Mouse (Mus musculus) heart, embryonic 15.5 days (tissue): Measurements from ENCODE around the gene Cldn22. TPM values are rescaled to one million over a fixed set of nuclear protein-coding genes. Genes with fewer than 3 reads are reported as not detected.
A peak's percentile ranks its signal among the peaks of the same experiment; 100 is the strongest.

Source experiments
- ATAC-seq: fragments of 200-750 bp; cut with Nextera tagmentation; replicated peaks from 2 replicates; pipeline ENCODE4 v1.8.0; 2017; ENCODE audit warnings: low read depth, moderate TSS enrichment; ENCODE audit not compliant: insufficient number of reproducible peaks, insufficient read depth, low FRiP score
- H3K27ac ChIP-seq: fragments of 300-500 bp; sonication (generic); 2 replicates; pipeline ENCODE4 v1.5.1; 2015; ENCODE audit warnings: mild to moderate bottlenecking, inconsistent platforms
- H3K27me3 ChIP-seq: fragments of 300-500 bp; sonication (generic); 2 replicates; pipeline ENCODE4 v1.6.1; 2015; ENCODE audit warnings: inconsistent platforms
- H3K36me3 ChIP-seq: fragments of 300-500 bp; sonication (generic); 2 replicates; pipeline ENCODE4 v1.6.1; 2015; ENCODE audit warnings: mild to moderate bottlenecking, inconsistent platforms
- H3K4me1 ChIP-seq: fragments of 300-500 bp; sonication (generic); replicated peaks from 2 replicates; pipeline ENCODE4 v1.6.1; 2015; ENCODE audit warnings: inconsistent platforms
- H3K4me2 ChIP-seq: fragments of 300-500 bp; sonication (generic); 2 replicates; pipeline ENCODE4 v1.6.1; 2015; ENCODE audit warnings: inconsistent platforms, mild to moderate bottlenecking, moderate library complexity
- H3K4me3 ChIP-seq: fragments of 300-500 bp; sonication (generic); 2 replicates; pipeline ENCODE4 v1.5.1; 2015; ENCODE audit warnings: mild to moderate bottlenecking, inconsistent platforms
- H3K9ac ChIP-seq: fragments of 300-500 bp; sonication (generic); 2 replicates; pipeline ENCODE4 v1.6.1; 2015; ENCODE audit warnings: mild to moderate bottlenecking, inconsistent platforms
- H3K9me3 ChIP-seq: fragments of 300-500 bp; sonication (generic); replicated peaks from 2 replicates; pipeline ENCODE4 v1.6.1; 2016; ENCODE audit warnings: inconsistent platforms
- WGBS: fragments of 180-500 bp; shearing (Covaris S2); methylation state at CpG from one replicate; pipeline ENCODE4 v1.1.7; 2015; ENCODE audit warnings: mixed read lengths; 5-methylcytosine and 5-hydroxymethylcytosine counted together
- polyA plus RNA-seq: library from polyadenylated mRNA; unstranded; fragments of >200 nt; fragmentation: Nextera tagmentation; extraction: Ambion mirVana; gene quantifications from 2 replicates; pipeline ENCODE4 v1.2.1, GENCODE M21; 2015

The Cldn22 gene
- polyA plus RNA-seq, 1 experiment from 2014 or later = not detected

DNA sequence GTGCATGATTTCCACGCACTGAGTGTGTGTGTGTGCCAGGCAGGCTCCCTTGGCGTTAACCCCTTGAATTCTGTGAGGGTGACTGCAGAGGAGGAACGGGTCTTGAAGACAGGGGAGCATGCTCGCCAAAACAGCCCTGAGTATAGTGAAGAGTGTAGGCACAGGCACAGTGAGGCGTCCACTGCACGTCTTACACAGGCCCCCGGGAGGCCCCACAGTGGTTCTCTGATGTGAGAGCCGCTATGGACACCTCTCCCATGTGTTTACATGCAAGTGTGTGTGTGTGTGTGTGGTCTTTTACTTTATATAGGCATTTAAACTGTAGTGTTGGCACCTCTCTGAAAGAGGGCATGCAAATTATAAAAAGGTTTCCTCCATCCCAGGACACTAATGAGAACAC lies 42.3 kb downstream of the Cldn22 start:
- peaks cover 79% of the 10 kb centered on the region for H3K36me3 ChIP-seq
- H3K27me3 ChIP-seq = no peaks in the 10 kb centered on the region
- no peaks in the 10 kb centered on the region for H3K9me3 ChIP-seq
- no peak overlapping the region for H3K4me2 ChIP-seq
- H3K9ac ChIP-seq = no peak overlapping the region
- WGBS = 86% methylated on average over 8 of the region's 8 CpGs
- no peak for ATAC-seq
- no peaks in the 10 kb centered on the region for H3K4me1 ChIP-seq
- H3K27ac ChIP-seq = no peak overlapping the region
- no peak overlapping the region for H3K4me3 ChIP-seq

DNA sequence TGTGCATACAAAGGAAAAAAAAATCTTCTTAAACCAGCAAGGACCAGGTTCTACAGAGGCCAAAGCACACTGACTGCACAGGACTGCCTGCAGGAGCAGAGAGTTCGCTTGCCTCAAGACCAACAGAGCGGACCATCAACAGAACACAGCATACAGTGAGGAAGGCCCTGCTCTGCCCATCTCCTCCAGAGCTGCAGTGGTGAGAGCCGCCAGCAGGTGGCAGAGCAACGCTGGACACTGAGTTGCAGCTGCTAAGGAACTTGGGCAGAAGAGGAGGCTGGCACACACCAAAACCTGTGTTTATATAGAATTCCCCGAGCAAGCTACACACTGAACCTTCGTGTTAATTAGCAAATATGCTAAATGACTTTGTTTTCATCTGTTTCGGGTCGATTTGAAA lies 42.8 kb downstream of the Cldn22 start:
- no peak overlapping the region for H3K4me2 ChIP-seq
- H3K9me3 ChIP-seq = no peaks in the 10 kb centered on the region
- H3K27ac ChIP-seq = no peak overlapping the region
- 29% methylated on average over 8 of the region's 8 CpGs for WGBS
- H3K36me3 ChIP-seq = peaks cover 75% of the 10 kb centered on the region
- no peak overlapping the region for H3K9ac ChIP-seq
- H3K4me3 ChIP-seq = no peak overlapping the region
- ATAC-seq = no peak
- no peaks in the 10 kb centered on the region for H3K27me3 ChIP-seq
- H3K4me1 ChIP-seq = no peaks in the 10 kb centered on the region

DNA sequence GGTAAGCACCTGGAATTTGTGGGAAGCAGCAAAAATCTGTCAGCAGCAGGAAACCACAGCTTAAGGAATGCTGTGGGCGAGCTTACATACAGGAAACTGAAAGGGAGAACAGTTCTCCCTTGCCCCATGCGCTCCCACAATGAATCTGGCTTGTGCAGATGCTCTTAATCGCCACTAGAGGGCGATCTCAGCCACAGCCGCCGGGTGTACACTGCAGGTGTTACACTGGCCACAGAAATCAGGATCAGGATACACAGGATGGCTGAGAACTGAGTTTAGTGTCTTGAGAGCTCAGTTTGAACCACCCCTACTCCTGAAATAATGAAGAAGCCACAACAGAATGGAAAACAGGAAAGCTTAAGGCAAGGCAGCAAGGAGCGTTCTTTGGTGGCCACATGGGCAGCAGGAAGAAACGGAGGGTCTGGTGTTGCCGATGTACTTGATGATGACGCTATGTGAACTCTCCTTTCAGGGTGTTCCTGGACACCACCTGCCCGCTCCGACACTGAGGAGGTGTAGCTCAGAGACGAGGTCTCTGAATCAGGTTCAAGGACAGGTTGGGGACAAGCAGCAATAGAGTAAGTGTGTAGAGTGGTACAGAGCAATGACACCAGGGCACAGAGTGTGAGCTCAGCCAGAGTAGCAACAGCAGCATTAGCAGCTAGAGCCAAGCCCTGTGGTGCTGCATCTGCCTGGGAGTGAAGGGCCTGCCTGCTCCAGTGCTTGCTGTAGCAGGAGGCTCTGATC lies 48.3 kb downstream of the Cldn22 start:
- H3K9ac ChIP-seq = no peak overlapping the region
- 46% methylated on average over 13 of the region's 13 CpGs for WGBS
- peaks cover 28% of the 10 kb centered on the region for H3K36me3 ChIP-seq
- peak; percentile 64; the same call in 1 of the 2 replicates for ATAC-seq
- no peak overlapping the region for H3K27ac ChIP-seq
- no peaks in the 10 kb centered on the region for H3K9me3 ChIP-seq
- peaks cover 6% of the 10 kb centered on the region; the same call in 1 of the 2 replicates for H3K4me1 ChIP-seq
- H3K4me2 ChIP-seq = no peak overlapping the region
- H3K27me3 ChIP-seq = no peaks in the 10 kb centered on the region
- no peak overlapping the region for H3K4me3 ChIP-seq

DNA sequence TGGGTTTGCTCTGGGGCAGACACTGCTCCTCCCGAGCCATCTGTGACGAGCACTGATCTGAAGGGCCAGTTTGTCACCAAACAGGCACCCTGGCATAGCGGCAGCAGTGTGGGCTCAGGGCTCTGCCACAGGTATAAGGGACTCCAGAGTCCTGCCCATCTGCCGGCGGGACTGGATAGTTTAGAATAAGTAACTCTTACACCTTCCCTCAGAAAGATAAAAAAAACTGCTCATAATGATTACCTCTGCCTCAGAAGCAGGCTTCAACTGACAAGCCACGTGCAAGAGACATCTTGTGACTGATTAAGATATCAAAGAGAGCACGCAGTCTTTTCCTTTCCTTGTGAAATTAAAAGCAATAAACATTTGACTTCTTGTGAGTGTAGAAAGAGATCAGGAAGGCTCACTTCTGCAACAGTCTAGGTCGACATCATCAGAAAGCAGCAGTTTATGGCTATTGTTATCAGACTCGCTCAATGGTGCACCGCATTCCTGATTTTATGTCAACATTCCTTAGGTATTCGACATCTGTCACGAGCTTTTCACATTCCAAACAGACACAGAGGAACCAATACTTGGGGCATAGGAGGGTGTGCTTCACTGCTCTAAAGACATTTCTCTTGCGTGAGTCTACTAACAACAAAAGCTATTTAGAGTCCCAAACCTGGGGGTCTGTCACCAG lies 50.4 kb downstream of the Cldn22 start:
- ATAC-seq = no peak
- WGBS = 48% methylated on average over 13 of the region's 13 CpGs
- Histone ChIP-seq H3K4me1 (peaks cover 6% of the 10 kb centered on the region; the same call in 1 of the 2 replicates), H3K27ac (no peak overlapping the region), H3K27me3 (no peaks in the 10 kb centered on the region), H3K36me3 (peaks cover 19% of the 10 kb centered on the region; the same call in 1 of the 2 replicates), H3K9ac (no peak overlapping the region), H3K9me3 (no peaks in the 10 kb centered on the region), H3K4me3 (no peak overlapping the region), H3K4me2 (no peak overlapping the region)

Other genes with a start within 250 kb of the Cldn22 start
- 6.4 and 7.1 TPM in 2 replicates for gene Ing2, start 148.9 kb upstream of the Cldn22 start, polyA plus RNA-seq
- gene Cdkn2aip, start 110.5 kb upstream of the Cldn22 start, polyA plus RNA-seq = 14.1 and 15.9 TPM in 2 replicates
- not detected in 2 replicates for gene Cldn24, start 2.3 kb upstream of the Cldn22 start, polyA plus RNA-seq
- 11.7 and 12.3 TPM in 2 replicates for gene Wwc2, start 166.4 kb downstream of the Cldn22 start, polyA plus RNA-seq